11 mouse cellular contexts compared by ENCODE assay signal in genomic region chr6:126353346-126353745, GRCm38 (mm10).
DNase-seq lines count a peak whose midpoint lies in the region; ATAC-seq and TF ChIP-seq lines count a peak whose summit lies in the region.
"Had no signal": no experiment of that assay in that cellular context is flagged by ENCODE, and none has a peak within 500 bp of the region (broad histone marks: within the 10 kb centered on the region; RNA-seq: fewer than 3 reads in every experiment).

No protein-coding gene starts in this region.

- peaks cover 3% of the 10 kb centered on the region; the same call in 1 of the 2 replicates for H3K27me3 ChIP-seq in hindbrain, embryonic 13.5 days
- H3K27me3 ChIP-seq in hindbrain, embryonic 11.5 days (ENCODE audit: control insufficient read depth, insufficient read depth, low read length), result no peaks in the 10 kb centered on the region
- H3K27me3 ChIP-seq in lung, postnatal 0 days (replicated peaks; ENCODE audit: insufficient read depth, low read length), result no peaks in the 10 kb centered on the region
- H3K27me3 ChIP-seq in stomach, postnatal 0 days (ENCODE audit: control insufficient read depth, insufficient read depth, low read length), result no peaks in the 10 kb centered on the region
- H3K27me3 ChIP-seq: midbrain, embryonic 12.5 days had no signal

- peak; percentile 69; the same call in 1 of the 2 replicates for ATAC-seq in hindbrain, embryonic 13.5 days (ENCODE audit: low FRiP score)
- no peak for ATAC-seq in hindbrain, embryonic 11.5 days (ENCODE audit: low FRiP score)
- no peak for ATAC-seq in lung, postnatal 0 days
- no peak for ATAC-seq in stomach, postnatal 0 days (ENCODE audit: low FRiP score, low TSS enrichment)

- H3K4me1 ChIP-seq in hindbrain, embryonic 13.5 days (replicated peaks), result peaks cover 7% of the 10 kb centered on the region
- H3K4me1 ChIP-seq in hindbrain, embryonic 11.5 days (replicated peaks; ENCODE audit: control insufficient read depth, insufficient read depth, low read length), result no peaks in the 10 kb centered on the region
- H3K4me1 ChIP-seq in lung, postnatal 0 days (ENCODE audit: insufficient read depth, low read depth, low read length), result no peaks in the 10 kb centered on the region
- H3K4me1 ChIP-seq in stomach, postnatal 0 days (replicated peaks; ENCODE audit: control insufficient read depth, insufficient read depth), result no peaks in the 10 kb centered on the region

- WGBS in hindbrain, embryonic 13.5 days, result 21% methylated on average over 2 of the region's 2 CpGs
- 46% methylated on average over 2 of the region's 2 CpGs for WGBS in hindbrain, embryonic 11.5 days
- WGBS in lung, postnatal 0 days, result 8% methylated on average over 2 of the region's 2 CpGs
- WGBS in stomach, postnatal 0 days, result 13% methylated on average over 2 of the region's 2 CpGs

- TF ChIP-seq CTCF in lung, postnatal 0 days (IDR thresholded peaks at IDR 0.05), result no peak
- no peak for TF ChIP-seq CTCF in stomach, postnatal 0 days (IDR thresholded peaks at IDR 0.05; ENCODE audit: low read depth)

- no peak overlapping the region for H3K4me3 ChIP-seq in hindbrain, embryonic 13.5 days
- no peak overlapping the region for H3K4me3 ChIP-seq in hindbrain, embryonic 11.5 days (ENCODE audit: low read depth, low read length)
- no peak overlapping the region for H3K4me3 ChIP-seq in lung, postnatal 0 days (ENCODE audit: low read depth, low read length)
- no peak overlapping the region for H3K4me3 ChIP-seq in stomach, postnatal 0 days (ENCODE audit: low read depth, low read length)
- H3K4me3 ChIP-seq: erythroblast, embryonic 14.5 days; midbrain, embryonic 12.5 days had no signal

- H3K9me3 ChIP-seq in hindbrain, embryonic 13.5 days, result no peaks in the 10 kb centered on the region
- no peaks in the 10 kb centered on the region for H3K9me3 ChIP-seq in hindbrain, embryonic 11.5 days (ENCODE audit: control insufficient read depth, low read length)
- no peaks in the 10 kb centered on the region for H3K9me3 ChIP-seq in lung, postnatal 0 days (ENCODE audit: low read length)
- H3K9me3 ChIP-seq in stomach, postnatal 0 days (ENCODE audit: control insufficient read depth, low read length), result no peaks in the 10 kb centered on the region
- H3K9me3 ChIP-seq: midbrain, embryonic 12.5 days had no signal

- no peaks in the 10 kb centered on the region for H3K36me3 ChIP-seq in hindbrain, embryonic 13.5 days
- H3K36me3 ChIP-seq in hindbrain, embryonic 11.5 days (ENCODE audit: control insufficient read depth, insufficient read depth, low read length), result no peaks in the 10 kb centered on the region
- no peaks in the 10 kb centered on the region for H3K36me3 ChIP-seq in lung, postnatal 0 days (ENCODE audit: insufficient read depth, low read length)
- no peaks in the 10 kb centered on the region for H3K36me3 ChIP-seq in stomach, postnatal 0 days (ENCODE audit: control insufficient read depth, insufficient read depth, low read length)
- H3K36me3 ChIP-seq: midbrain, embryonic 12.5 days had no signal

- no peak for DNase-seq in hindbrain, embryonic 11.5 days (ENCODE audit: low spot score)
- DNase-seq in lung, postnatal 0 days (ENCODE audit: low spot score), result peak; percentile 23
- DNase-seq in lung, postnatal 25 days (ENCODE audit: low spot score), result no peak
- DNase-seq in brain, adult 2 months (ENCODE audit: low read depth, low spot score), result peak; percentile 70
- DNase-seq in cerebellum, postnatal 4 days (ENCODE audit: low spot score in 2 of 2), result peak; percentile 28 to 74
- no peak for DNase-seq in heart, adult 9 months (ENCODE audit: low spot score in 2 of 2)
- no peak for DNase-seq in stomach, postnatal 0 days (ENCODE audit: low spot score)

- H3K4me2 ChIP-seq in hindbrain, embryonic 13.5 days, result no peak overlapping the region
- no peak overlapping the region for H3K4me2 ChIP-seq in hindbrain, embryonic 11.5 days (replicated peaks; ENCODE audit: low read depth, low read length)
- H3K4me2 ChIP-seq in lung, postnatal 0 days (replicated peaks; ENCODE audit: low read depth, low read length), result no peak overlapping the region
- no peak overlapping the region for H3K4me2 ChIP-seq in stomach, postnatal 0 days (replicated peaks; ENCODE audit: low read depth)
- H3K4me2 ChIP-seq: liver, embryonic 11.5 days; midbrain, embryonic 12.5 days had no signal

- no peak for TF ChIP-seq EP300 in lung, postnatal 0 days (IDR thresholded peaks at IDR 0.05)
- TF ChIP-seq EP300 in stomach, postnatal 0 days (optimal IDR thresholded peaks at IDR 0.05), result no peak

- no peak overlapping the region for H3K27ac ChIP-seq in hindbrain, embryonic 13.5 days
- no peak overlapping the region for H3K27ac ChIP-seq in hindbrain, embryonic 11.5 days (ENCODE audit: low read depth, low read length)
- no peak overlapping the region for H3K27ac ChIP-seq in lung, postnatal 0 days (ENCODE audit: low read length)
- no peak overlapping the region for H3K27ac ChIP-seq in stomach, postnatal 0 days (replicated peaks)
- H3K27ac ChIP-seq: midbrain, embryonic 12.5 days had no signal

- H3K9ac ChIP-seq in hindbrain, embryonic 13.5 days, result no peak overlapping the region
- no peak overlapping the region for H3K9ac ChIP-seq in hindbrain, embryonic 11.5 days (ENCODE audit: low read depth, low read length)
- H3K9ac ChIP-seq in lung, postnatal 0 days (replicated peaks; ENCODE audit: low read depth), result no peak overlapping the region
- no peak overlapping the region for H3K9ac ChIP-seq in stomach, postnatal 0 days (ENCODE audit: low read length)
- H3K9ac ChIP-seq: midbrain, embryonic 12.5 days had no signal

Comparison
In these comparisons a context has a peak if more than half of its experiments do, and no peak if none do; other contexts are left out.
1. DNase-seq: peak in lung, postnatal 0 days (single experiment), brain, adult 2 months (single experiment) and cerebellum, postnatal 4 days (2 of 2); none in hindbrain, embryonic 11.5 days (single experiment), lung, postnatal 25 days (single experiment), heart, adult 9 months (0 of 2) and stomach, postnatal 0 days (single experiment).